Mouse (Mus musculus) CH12F3 (cell line): ENCODE data around the gene Bglap3.
"Not testable (repeated sequence)": the region's sequence is repeated elsewhere in the genome, so short reads cannot be mapped to it uniquely, and the experiment has no call there.

Experiments used
- in situ Hi-C: fragments of 300-500 bp; cut with MboI; formaldehyde crosslinking; loops from 2 replicates; pipeline ENCODE4 v1.14.3; 2020; ENCODE audit warnings: low sequenced_read_pairs

Gene Bglap3

GRCm38 (mm10) chr3:88378599-88378998, 6.1 kb upstream of the Bglap3 start, which contains the start of gene Bglap2:
Bglap2 (minus strand) TSS chr3:88378699.
- in situ Hi-C loops: not testable (repeated sequence)

GRCm38 (mm10) chr3:88376644-88377043, 4.1 kb upstream of the Bglap3 start:
- in situ Hi-C loops: not testable (repeated sequence)

GRCm38 (mm10) chr3:88375750-88376626, 3.4 kb upstream of the Bglap3 start:
- in situ Hi-C loops: not testable (repeated sequence)

- in situ Hi-C loops: not testable (repeated sequence)
Observed at GRCm38 (mm10) chr3:88368511-88368910, 4.0 kb downstream of the Bglap3 start.

GRCm38 (mm10) chr3:88367517-88367916, 5.0 kb downstream of the Bglap3 start:
- in situ Hi-C loops: not testable (repeated sequence)

- in situ Hi-C loops: not testable (repeated sequence)
Observed at GRCm38 (mm10) chr3:88366830-88367428, 5.6 kb downstream of the Bglap3 start.

- in situ Hi-C loops: no loop called here
Observed at GRCm38 (mm10) chr3:88365705-88366361, 6.7 kb downstream of the Bglap3 start.

GRCm38 (mm10) chr3:88364337-88364736, 8.2 kb downstream of the Bglap3 start, which contains the start of gene Paqr6:
Paqr6 (plus strand) TSS chr3:88364584.
- in situ Hi-C loops: no loop called here

GRCm38 (mm10) chr3:88363700-88364099, 8.8 kb downstream of the Bglap3 start:
- in situ Hi-C loops: no loop called here

GRCm38 (mm10) chr3:88361612-88362313, 10.8 kb downstream of the Bglap3 start:
- in situ Hi-C loops: no loop called here

GRCm38 (mm10) chr3:88361096-88361495, 11.4 kb downstream of the Bglap3 start:
- in situ Hi-C loops: no loop called here

GRCm38 (mm10) chr3:88359989-88360388, 12.6 kb downstream of the Bglap3 start:
- in situ Hi-C loops: no loop called here

GRCm38 (mm10) chr3:88359584-88359983, 13.0 kb downstream of the Bglap3 start:
- in situ Hi-C loops: no loop called here

GRCm38 (mm10) chr3:88354396-88355165, 18.0 kb downstream of the Bglap3 start:
- in situ Hi-C loops: no loop called here

GRCm38 (mm10) chr3:88352907-88353306, 19.6 kb downstream of the Bglap3 start:
- in situ Hi-C loops: no loop called here

- in situ Hi-C loops: no loop called here
Observed at GRCm38 (mm10) chr3:88350732-88351131, 21.8 kb downstream of the Bglap3 start.

GRCm38 (mm10) chr3:88339006-88339405, 33.5 kb downstream of the Bglap3 start:
- in situ Hi-C loops: no loop called here

- in situ Hi-C loops: no loop called here
Observed at GRCm38 (mm10) chr3:88338316-88338715, 34.2 kb downstream of the Bglap3 start.

- in situ Hi-C loops: no loop called here
Observed at GRCm38 (mm10) chr3:88337367-88338020, 35.0 kb downstream of the Bglap3 start.
